Mouse (Mus musculus) heart, postnatal 25 days (tissue): Measurements from ENCODE around the gene Cln5. TPM values are rescaled to one million over a fixed set of nuclear protein-coding genes. Genes with fewer than 3 reads are reported as not detected.

Experiments
- DNase-seq: peaks from one replicate; pipeline ENCODE4 v3.0.0; 2022; ENCODE audit warnings: low spot score
- intact Hi-C: fragments of 180-260 bp; cut with DNase I; formaldehyde crosslinking; loops from one replicate; pipeline ENCODE4 v1.15.1; 2025
- total RNA-seq, 2 experiments: library from RNA; stranded (reverse); gene quantifications; 2 replicates each; pipeline ENCODE4 v1.2.3; 2021

The Cln5 gene
- total RNA-seq, 2 experiments from 2014 or later, result 17.1 to 18.7 TPM

DNA sequence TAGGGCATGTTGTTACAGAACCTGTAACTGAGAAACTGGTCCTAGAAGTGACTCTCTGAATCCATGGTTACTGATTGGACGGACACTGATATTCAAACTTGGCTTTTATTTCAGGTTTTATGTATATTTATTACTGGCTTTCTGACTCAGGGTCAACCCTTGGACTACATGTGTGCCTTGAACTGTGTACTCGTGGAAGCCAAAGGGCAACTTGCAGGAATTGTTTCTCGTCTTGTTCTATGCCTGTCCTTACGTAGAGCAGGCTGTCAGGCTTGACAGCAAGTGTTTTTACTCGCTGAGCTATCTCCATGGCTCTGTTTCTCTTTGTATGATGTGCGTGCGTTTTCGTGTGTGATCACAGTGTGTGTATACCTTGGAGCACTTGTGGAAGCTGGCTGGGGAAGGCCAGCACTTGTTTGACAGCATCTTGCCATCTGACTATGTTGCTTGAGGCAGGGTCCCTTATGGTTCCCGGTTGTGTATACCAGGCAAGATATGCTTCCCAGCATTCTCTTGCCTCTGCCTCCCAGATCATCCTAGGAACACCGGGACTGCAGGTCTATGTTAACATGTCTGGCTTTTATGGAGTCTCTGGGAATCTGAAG is 32.8 kb downstream of the Cln5 start:
- no peak for DNase-seq
- intact Hi-C loops, result loop anchor here (5.0 kb wide), 1 partner anchor 239 kb away; no protein-coding TSS in a partner anchor

DNA sequence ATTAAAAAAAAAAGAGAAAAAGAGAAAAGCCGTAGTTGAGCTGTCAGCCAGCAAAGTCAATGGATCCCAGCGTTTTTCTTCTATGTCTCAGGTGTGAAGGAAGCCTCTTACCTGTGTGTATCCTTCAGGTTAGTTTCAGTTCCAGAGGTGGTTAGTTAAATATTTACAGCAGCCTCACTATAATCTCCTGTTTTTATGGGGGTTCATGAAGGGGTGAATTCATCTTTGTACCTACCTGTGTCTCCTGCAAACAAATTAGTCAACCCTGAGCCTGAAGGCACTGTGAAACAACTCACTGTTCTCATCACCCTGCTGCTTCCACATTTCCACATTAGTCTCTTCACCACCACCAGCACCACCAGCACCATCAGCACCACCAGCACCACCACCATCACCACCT is 36.3 kb downstream of the Cln5 start:
- intact Hi-C loops, result no loop called here
- DNase-seq, result no peak

DNA sequence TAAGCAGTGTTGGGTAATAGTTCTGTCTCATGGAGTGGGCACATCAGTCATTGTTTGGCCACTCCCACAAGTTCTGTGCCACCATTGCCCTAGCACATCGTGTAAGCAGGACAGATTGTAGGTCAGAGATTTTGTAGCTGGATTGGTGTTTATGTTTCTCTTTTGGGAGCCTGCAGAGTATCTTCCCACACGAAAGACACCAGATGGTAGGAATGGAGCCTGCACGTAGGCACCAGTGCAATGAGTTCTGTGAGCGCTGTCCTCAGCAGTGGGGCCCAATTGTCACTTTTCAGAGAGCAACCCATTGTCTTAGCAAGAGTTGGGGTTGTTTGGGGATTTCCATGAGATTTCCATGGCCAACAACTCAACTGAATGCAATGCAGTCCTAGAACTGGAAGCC is 40.0 kb downstream of the Cln5 start:
- DNase-seq, result no peak
- intact Hi-C loops, result no loop called here

DNA sequence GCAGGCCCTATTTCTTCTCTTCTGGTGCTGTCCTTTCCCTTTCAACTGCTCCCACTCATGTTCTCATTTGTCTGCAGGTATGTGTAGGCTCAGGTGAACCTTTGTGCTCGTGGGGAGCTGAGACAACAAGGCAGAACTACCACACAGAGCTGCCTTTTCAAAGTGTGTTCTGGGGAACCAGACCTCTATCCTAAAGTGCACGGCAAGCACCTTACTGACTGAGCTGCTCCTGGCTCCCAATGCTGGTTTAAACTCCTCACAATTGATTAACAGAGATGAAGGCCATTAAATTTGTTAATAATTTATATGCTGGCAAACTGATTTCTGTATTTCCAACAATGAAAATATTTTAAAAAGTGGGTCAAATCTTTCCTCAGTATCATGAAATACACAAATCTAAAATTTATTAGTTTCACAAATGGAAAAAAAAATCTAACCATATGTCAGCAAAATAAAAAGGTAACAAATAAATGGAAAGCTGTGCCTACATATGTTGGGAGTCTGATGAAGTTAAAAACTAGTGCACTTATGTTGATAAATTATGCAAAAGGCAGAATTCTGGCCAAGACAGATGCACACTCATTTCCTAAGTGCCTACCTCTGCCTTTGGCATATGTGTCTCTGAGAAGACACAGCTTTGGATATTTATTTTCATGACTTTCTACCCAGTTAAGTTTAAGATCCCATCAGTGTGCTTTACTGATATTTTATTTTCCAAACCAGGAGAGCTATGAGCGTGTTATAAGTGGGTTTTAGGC is 42.8 kb downstream of the Cln5 start:
- DNase-seq, result no peak
- intact Hi-C loops, result no loop called here

DNA sequence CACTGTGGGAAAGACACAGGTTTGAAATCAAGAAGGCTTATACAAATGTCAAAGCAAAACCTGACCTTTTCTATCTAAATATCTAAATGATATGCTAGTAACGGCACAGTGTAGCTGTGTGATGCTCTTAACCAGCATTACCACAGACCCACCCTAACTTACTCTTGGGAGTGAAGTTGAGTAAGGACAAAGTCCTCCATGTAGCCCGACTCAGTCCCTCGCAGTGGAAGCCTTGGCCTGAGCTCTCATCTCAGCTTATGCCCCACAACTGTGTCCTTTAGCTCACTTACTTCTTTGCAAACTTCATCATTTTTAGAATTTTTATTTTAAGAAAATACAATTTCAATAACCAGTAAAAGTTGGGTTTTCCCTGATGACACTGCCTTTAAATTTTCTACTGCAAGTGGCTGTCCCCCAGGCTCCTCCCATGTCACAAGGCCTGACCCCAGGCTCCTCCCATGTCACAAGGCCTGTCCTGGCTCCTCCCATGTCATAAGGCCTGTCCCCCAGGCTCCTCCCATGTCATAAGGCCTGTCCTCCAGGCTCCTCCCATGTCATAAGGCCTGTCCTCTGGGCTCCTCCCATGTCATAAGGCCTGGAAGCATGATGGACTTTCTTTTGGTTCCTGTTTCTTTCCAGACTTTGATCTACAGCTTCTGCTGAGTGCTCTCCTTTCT is 45.1 kb downstream of the Cln5 start:
- no peak for DNase-seq
- intact Hi-C loops, result no loop called here

DNA sequence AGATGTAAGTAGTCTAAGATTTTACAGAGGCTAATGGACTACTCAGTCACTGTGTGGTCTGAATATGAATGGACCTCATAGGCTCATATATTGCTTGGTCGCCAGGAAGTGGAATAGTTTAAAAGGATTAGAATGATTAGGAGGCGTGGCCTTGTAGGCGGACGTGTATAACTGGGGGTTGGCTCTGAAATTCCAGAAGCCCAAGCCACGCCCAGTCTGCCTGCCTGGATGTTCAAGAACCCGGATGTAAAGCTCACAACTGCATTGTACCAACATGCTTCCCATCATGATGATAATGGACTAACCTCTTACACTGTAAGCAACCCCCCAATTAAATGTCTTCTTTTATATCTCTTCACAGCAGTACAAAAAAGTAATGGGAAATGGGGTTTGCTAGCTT is 55.7 kb downstream of the Cln5 start:
- intact Hi-C loops, result no loop called here
- no peak for DNase-seq

Other genes with a start within 250 kb of the Cln5 start
- 10 to 100 TPM; 20.3 to 23.7 TPM for gene Kctd12, start 87.6 kb upstream of the Cln5 start, total RNA-seq
- gene Acod1, start 23.2 kb upstream of the Cln5 start, total RNA-seq, result not detected
- 10 to 100 TPM; 53.9 to 55.5 TPM for gene Fbxl3, start 29.4 kb downstream of the Cln5 start, total RNA-seq